Mouse (Mus musculus): ENCODE measurements at regions not wholly inside any gene's neighbourhood (a gene's known extent, or its start where the extent isn't known, plus 50 kb on each side); places are given as distances from the start of the nearest gene placed in this dataset.

DNA sequence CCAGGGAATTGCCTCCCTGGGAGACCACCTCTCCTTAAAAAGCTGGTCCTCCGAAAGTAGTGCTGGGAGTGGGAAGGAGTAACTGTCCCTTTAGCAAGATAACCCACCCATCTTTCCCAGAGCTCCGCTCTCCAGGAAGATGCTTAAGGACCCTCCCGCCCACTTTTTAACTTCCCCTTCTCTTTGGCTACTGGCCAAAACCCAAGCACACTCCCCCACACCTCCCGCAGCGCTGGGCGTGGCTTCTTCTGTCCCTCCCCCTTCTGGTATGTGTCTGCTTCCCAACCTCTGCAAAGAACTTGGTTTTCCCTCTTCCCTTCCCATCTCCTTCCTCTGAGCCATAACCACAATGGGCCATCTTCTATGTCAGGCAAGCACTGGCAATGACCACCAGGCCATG is 85.4 kb downstream of the Rpap3 start:
- no peak for DNase-seq (ENCODE audit: low spot score)

DNA sequence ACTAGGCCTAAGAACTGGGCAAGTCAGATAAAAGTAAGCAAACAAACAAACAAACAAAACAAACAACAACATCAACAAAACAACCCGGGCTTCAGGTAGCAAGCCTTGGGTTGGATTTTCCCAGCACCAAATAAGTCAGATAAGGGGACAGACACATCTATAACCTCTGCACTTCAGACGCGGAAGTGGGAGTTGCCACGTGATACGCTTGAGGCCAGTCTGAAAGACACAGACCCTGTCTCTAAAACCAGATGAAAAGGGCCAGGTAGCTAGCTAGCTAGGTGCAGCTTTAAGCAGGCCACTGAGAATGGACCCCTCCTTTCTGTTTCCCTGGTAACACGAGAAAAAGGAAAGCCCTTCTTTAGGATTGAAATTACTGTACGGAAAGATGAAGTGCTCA is 85.9 kb downstream of the Rpap3 start:
- no peak for DNase-seq (ENCODE audit: low spot score)

DNA sequence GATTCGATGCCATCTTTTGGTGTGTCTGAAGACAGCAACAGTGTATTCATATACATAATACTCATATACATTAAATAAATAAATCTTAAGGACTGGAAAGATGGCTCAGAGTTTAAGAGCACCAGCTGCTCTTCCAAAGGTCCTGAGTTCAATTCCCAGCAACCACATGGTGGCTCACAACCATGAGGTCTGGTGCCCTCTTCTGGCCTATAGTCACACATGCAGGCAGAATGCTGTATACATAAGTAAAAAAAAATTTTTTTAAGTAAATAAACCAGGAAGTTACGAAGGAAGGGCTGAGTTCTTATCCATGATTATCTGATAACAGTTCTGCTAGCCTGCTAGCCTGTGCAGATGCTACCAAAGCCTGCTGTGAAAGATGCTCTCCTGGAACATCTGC is 93.3 kb downstream of the Rpap3 start:
- DNase-seq (ENCODE audit: low spot score), result peak; percentile 21

DNA sequence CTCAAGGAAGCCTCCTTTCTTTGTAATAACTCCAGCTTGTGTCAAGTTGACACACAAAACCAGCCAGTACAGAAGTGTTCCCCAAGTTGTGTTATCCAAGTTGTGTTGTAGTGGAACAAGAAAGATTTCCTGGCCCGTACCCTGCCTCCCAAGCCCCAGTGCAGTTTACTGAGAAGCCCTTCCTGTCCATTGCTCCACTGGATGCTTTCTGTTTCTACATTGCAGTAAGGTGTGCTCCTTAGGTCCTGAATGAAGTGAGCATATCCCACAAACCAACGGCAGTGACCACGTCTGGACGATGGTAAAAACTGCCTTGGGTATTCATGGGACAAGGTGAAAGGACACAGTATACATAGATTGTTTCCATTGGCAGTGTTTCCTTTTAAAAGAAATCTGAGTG is 94.9 kb downstream of the Rpap3 start:
- DNase-seq (ENCODE audit: low spot score), result no peak

DNA sequence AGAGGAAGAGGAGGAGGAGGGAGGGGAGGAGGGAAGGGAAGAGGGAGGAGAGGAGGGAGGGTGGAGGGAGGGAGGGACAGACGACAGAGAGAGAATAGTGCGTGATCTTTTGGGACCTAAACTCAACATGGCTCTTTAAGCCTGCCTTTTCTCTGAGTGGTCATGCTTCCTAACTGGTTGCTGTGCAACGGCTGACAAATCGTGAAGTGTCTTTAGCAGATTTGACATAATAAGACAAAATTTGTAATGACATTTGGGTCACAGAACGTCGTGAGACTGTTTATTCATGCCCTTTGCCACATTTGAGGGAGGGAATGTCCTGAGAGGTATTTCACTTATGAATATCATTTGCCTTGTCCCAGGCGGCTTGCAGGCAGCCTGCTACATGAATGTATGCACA is 96.1 kb downstream of the Rpap3 start:
- DNase-seq (ENCODE audit: low spot score), result no peak

DNA sequence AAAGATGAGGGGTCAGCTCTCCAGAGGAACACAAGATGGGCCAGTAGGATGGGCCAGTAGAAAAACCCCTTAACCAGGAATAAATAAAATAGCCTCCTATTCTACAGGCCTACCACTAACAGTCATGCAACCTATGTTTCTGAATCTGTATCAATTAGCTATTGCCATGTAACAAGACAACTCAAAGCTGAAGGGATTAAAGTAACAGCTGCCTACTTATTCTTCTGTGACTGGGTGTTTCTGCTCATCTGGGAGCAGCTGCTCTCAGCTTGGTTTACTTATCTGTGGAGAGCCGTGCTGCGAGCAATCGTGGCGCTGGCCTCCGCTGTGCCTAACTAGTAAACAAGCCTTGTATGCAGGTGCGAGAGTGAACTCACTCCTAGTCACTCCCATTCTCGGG is 97.0 kb downstream of the Rpap3 start:
- no peak for DNase-seq (ENCODE audit: low spot score)

DNA sequence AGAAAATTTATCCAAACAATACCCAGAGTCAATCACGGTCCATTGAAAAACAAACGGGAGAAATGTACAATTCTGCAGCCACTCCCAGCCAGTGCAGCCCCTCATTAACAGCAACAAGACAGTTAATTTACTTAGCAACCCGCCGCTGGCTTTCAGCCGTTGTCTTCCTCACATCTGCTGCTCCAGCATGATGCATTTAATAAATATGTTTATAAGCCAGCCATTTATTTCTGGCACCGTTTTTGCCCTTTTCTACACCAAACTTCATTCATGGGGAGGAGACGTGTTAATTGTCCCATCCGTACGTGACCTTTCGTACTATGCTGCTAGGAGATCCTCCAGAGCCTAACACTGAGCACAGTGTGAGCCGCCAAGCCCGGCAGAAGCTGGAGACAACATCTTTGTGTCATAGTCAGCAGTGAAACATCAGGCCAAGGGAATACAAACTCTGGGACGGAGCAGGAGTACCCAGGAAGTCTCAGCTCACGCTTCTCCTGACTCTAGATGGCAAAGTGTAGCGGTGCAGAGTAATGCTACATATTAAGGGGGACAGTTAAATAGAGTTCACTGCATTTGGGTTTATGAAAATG is 97.9 kb downstream of the Rpap3 start:
- no peak for DNase-seq (ENCODE audit: low spot score)

DNA sequence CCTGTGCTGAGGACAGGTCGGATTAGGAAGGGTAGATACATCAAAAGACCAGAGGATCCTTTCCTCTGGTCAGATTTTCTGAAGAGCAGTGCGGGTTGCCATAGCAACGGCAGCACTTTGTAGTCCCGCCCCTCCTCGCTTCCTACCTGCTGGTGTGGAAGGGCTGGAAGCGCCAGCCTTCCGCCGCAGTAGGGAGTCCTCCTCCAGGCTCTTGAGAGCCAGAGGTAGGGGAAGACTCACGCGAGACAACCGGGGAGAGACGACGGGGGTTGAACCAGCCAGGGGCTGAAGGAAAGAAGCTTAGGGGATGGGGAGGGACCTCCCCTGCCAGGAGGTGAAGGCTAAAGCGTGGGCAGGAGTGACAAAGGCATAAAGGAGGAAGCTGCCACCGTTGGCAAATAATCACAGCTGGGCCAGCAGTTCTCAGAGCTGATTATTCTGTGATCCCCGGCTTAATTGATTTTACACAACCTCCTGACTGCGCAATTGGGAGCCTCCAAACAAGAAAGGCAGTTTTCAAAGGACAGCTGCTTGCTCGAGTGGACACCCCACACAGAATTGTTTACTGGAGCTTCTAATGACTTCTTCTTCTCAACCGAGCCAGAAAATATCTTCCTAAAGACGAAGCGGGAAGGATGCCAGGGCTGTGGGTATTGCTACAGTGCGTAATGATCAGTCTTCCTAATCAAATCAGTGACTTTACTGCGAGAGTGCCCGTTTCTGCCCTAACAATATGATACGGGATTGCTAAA is 98.8 kb downstream of the Rpap3 start:
- peak; percentile 24 for DNase-seq (ENCODE audit: low spot score)

DNA sequence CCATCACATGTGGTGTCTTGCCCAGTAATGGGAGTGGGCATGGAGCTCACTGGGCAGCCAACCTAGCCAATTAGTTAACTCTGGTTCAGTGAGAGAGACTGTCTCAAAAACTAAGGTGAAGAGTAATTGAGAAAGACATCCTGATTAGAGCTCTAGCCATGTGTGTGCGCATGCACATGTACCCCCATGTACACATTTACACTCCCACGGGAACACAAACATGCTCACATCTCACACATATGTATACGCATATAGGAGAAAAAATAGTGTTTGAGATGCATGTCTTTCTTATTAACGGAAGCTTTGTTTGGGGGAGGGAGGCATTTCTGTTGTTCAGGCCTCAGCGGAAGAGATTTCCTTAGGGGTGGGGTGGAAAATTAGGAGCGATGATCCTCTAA is 99.4 kb downstream of the Rpap3 start:
- no peak for DNase-seq (ENCODE audit: low spot score)

DNA sequence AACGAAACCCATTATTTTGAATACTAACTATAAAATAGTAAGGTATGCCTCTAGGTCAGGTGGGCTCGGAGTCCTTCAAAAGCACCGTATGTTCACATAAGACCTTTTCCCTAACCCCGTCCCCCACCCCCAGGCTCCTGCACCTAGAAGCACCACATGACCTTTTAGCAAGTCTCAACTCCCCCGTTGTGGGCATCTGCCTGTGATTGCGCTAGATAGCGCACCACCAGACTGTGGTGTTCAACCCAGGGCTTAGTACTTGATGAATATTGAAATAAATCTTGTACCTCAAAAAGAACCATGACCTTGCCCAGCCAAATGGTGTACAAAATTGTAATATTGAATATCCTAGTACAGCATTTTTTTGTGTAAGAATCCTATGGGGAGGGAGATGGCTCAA is 99.8 kb downstream of the Rpap3 start:
- no peak for DNase-seq (ENCODE audit: low spot score)

DNA sequence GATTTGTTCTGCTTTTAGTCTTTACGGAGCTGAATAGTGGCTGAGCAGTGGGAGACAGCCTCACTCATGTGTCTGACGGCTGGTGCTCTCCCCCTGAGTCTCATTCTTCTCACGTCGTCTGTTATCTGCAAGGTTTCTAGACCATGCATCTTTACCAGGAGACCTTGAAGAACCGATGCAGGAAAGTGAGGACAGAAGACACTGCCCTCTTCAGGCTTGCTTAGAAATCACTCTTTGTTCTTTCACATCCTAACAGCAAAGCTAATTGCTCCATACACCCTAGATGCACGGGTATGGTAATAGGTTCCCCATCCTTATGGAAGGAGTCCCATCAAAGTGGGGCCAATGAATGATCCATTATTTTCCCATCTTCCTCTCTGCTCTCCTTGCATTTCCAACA is 102.1 kb downstream of the Rpap3 start:
- DNase-seq (ENCODE audit: low spot score), result peak; percentile 34

DNA sequence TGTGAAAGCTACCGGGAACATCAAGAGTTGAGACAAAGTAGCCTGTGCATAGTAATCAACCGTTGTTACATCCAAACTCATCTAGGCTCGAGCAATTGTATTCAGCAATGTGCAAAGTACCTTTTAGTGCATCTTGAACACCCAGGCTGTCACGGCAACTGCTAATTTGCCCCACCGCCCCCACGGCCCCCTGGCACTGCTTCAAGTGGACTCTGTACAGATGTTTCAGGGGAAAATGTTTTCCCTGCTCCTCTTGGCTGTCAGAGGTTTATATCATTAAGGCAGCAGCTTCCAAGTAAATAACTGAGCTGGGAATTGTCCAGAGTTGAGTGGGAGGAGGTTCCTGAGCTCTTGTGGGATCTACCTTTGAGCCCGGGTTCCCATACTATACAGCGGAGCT is 107.4 kb downstream of the Rpap3 start:
- DNase-seq (ENCODE audit: low spot score), result no peak

DNA sequence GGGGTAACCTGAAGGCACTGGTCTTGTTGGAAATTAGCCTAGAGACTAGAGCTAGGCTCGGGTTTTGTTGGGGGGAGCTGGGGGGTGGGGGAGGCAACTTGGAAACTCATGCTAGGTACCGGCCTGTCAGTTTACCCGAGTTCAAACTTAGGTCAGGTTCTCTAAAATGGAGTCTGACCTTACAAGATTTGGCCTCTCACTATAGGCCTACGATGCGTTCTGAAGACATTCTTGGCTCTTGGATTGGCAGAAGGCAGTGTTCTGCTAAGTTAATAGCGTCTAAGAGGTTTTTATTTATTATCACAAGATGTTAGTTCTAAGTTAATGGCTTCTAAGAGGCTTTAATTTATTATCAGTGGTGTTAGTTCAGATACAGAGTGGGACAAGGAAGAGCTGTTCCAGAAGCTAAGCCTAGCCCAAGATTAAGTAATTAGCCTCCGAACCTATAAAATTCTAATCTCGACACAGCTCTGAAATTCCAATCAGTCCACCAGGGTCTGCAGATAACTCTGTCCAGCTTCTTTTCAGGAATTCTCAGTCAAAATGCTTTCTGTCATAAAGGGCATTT is 109.0 kb downstream of the Rpap3 start:
- DNase-seq (ENCODE audit: low spot score), result no peak

DNA sequence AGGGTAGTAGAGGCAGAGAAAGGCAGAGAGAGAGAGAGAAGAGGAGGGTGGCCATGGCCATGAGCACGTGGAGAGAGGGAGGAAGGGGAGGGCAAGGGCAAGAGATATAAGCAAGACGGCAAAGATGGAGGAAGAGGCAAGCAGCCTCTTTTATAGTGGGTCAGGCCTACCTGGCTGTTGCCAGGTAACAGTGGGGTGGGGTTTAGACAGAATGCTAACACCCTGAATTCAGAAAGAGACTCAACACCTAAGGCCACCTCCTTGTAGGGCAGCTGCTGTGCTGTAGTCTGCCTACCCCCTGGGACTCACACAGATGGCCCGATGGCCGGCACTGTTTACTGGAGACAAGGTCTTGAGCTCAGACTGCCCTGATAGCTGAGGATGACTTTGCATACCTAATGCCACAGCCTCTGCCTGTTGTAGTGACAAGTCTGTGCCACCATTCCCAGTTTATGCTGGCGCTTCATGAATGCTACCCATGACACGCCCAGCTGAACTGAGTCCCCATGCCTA is 110.3 kb downstream of the Rpap3 start:
- DNase-seq (ENCODE audit: low spot score), result no peak

DNA sequence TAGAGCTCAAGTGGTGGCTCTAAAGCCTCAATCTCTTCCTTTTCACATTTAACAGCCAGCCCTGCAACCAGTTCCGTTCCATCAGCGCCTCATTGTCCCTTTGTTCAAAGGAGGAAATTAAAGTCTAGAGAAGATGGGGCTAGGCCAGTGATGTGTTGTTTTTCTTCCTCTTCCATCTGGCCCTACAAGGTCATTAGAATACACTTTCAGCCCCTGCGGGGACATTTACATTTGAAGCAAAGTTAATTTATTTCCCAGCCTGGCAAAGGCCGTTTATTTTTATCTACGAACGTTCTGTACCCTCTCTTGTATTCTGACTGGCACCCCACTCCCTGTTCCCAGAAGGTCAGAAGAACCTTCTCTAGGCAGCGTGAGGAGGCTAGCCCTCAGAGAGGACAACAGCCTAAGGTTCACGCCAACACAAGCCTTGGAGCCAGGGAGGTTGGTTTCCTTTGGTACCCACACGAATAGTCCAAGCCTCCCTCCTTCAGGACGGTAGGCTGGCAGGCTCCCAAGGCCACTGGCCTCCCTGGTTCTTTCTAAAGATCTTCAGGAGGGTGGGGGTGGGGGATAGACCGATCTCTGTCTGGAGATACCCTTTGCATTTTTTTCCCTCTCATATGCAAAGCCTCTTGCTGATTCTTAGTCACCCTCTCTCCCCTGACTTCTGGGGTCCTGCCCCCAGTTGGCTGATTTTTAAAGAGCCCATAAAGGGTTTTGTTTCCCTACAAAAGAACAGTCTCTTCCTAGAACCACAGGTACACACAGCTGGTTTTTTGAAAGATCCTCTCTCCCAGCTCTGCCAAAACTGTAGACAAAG is 111.6 kb downstream of the Rpap3 start:
- no peak for DNase-seq (ENCODE audit: low spot score)

DNA sequence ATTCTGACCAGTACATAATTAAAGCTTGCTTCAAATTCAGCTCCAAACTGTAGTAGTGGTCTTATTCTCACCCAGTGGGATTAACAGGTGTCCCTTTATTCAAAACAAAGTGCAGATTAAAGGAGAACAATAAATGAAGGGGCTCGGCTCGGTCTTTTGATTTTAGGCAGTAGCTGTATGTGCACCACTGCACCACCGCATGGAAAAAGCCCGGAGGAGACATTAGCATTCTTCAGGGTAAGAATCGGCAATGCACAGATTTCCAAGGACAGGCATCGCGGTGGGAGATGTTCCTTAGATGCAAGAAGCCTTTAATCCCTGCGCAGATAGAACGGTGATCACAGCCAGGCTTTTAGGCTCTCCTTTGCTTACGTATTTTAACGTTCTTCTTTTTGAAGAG is 112.8 kb downstream of the Rpap3 start:
- no peak for DNase-seq (ENCODE audit: low spot score)

DNA sequence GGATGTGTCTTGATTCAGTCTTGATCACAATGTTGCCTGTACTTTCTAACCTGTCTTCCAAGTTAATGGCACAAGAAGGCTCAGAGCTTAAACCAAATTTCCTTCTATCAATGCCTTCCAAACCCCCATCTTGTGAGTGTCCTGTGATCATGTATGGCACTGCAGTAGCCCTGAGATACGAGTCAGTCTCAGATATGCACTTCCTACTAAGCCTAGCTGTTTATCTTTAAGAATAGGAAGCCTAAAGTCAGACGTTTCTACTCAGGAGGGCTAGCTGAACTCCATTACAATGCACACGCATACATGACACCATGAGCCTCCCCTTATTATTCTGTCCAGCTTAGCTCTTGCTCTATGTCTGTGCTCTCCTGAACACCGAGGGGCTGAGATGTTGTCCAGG is 114.2 kb downstream of the Rpap3 start:
- no peak for DNase-seq (ENCODE audit: low spot score)

DNA sequence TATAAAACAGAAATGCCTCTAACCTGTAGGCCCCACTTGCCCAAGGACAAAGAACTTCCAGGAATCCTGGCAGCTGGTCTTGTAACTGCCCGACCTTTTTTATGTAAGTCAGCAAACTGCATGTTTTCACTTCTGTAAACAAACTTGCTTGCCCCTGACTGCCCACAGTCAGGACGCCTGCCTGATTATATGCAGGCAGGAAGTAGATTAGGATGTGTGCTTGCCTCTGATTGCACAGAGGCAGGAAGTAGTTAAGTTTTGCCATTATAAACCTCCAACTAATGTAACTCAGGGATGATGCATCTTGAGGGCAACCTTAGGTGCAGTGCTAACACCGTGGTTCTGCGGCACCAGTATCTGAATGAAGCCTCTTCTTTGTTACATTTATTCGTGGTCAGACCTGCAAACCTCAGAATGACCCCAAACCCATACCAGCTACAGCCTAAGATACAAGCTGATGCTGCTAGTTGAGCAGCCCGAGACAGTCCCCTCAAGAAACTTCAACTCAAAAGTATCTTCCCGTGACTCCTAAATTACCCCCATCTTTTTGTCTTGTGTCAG is 114.8 kb downstream of the Rpap3 start:
- no peak for DNase-seq (ENCODE audit: low spot score)

DNA sequence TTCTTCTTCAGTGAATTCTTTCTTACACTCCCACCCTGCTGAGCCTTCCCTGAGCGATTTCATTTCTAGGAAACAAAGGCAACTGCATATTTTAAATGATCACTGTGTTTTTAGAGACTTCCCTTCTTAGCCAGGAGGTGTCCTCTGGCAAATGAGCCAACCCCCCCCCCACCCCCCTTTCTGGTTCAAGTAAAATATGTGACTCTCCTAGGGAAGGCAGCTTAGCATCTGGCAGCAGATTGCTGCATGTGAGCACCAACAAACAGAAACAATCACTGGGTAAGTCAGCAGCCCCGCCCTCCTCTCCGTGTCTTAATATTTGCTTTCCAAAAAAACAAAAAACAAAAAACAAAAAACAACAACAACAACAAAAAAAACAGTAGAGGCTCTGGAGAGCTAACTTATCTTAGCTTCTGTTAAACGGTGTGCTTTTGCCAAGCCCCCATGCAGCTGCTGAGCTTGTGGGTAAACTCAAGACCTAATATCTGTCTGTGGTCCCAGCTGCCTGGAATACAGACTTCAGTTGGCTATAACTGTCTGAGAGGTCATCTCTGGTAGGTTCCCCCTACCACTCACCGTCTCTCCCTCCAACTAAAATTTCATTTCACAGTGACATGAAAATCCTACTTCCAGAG is 117.9 kb downstream of the Rpap3 start:
- no peak for DNase-seq (ENCODE audit: low spot score)

DNA sequence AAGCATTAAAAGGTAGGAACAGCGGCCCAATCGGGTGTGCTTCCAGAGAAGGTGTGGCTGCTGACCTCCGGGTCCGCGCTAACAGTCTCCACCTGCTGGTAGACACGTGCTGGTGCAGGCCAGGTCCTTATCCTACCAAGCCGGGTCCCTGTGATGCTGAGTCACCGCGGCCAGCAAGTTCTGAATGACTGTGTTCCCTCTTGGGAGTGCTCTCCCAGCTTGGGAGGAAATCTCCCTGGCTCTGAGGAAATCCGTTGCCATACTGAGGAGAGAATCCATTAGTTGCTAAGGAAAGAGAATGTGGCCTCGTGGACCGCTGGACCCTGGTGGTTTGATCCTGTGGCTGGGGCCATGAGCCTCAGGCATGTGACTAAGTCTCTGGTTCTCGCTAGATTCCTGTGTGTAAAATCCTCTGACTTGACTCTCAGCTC is 123.9 kb downstream of the Rpap3 start:
- DNase-seq (ENCODE audit: low spot score), result peak; percentile 82

DNA sequence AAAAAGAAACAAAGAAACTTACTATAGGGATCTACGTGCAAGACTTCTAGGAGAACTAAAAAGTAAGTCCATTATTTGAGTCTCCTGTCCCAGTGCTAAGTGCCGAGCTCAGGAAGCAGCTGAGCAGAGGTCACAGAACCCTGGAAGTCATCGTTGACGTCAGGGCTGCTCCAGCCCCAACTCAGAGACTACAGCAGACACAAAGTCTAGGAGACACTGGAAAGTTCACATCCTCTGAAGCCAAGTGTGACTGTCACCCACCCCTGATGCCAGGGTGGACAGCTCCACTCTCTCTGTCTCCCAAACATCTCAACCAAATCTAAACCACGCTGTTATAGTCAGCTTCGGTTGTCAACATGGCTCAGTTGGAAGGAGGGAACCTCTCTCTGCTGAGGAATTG is 124.9 kb downstream of the Rpap3 start:
- DNase-seq (ENCODE audit: low spot score), result no peak
